Mouse (Mus musculus) embryonic facial prominence, embryonic 13.5 days (tissue): Measurements from ENCODE around the gene Msh4. TPM values are rescaled to one million over a fixed set of nuclear protein-coding genes. Genes with fewer than 3 reads are reported as not detected.

ENCODE experiments used
- ATAC-seq: fragments of 200-750 bp; cut with Nextera tagmentation; 2 replicates; pipeline ENCODE4 v1.8.0; 2017; ENCODE audit warnings: low read depth; ENCODE audit not compliant: insufficient number of reproducible peaks, insufficient read depth, low FRiP score, low TSS enrichment
- H3K27ac ChIP-seq: fragments of 300-500 bp; sonication (generic); 2 replicates; pipeline ENCODE4 v1.5.1; 2015; ENCODE audit warnings: moderate library complexity, mild to moderate bottlenecking, inconsistent platforms
- H3K27me3 ChIP-seq: fragments of 300-500 bp; sonication (generic); 2 replicates; pipeline ENCODE4 v1.6.1; 2015; ENCODE audit warnings: mild to moderate bottlenecking, inconsistent platforms
- H3K36me3 ChIP-seq: fragments of 300-500 bp; sonication (generic); 2 replicates; pipeline ENCODE4 v1.6.1; 2015; ENCODE audit warnings: mild to moderate bottlenecking, inconsistent platforms
- H3K4me1 ChIP-seq: fragments of 300-500 bp; sonication (generic); 2 replicates; pipeline ENCODE4 v1.6.1; 2015; ENCODE audit warnings: inconsistent platforms
- H3K4me2 ChIP-seq: fragments of 300-500 bp; sonication (generic); 2 replicates; pipeline ENCODE4 v1.6.1; 2015; ENCODE audit warnings: moderate library complexity, mild to moderate bottlenecking, inconsistent platforms
- H3K4me3 ChIP-seq: fragments of 300-500 bp; sonication (generic); 2 replicates; pipeline ENCODE4 v1.5.1; 2015; ENCODE audit warnings: mild to moderate bottlenecking, inconsistent platforms
- H3K9ac ChIP-seq: fragments of 300-500 bp; sonication (generic); 2 replicates; pipeline ENCODE4 v1.6.1; 2015; ENCODE audit warnings: mild to moderate bottlenecking, inconsistent platforms
- H3K9me3 ChIP-seq: fragments of 300-500 bp; sonication (generic); 2 replicates; pipeline ENCODE4 v1.6.1; 2016; ENCODE audit warnings: inconsistent platforms
- WGBS: fragments of 180-500 bp; shearing (Covaris S2); methylation state at CpG from one replicate; pipeline ENCODE4 v1.1.7; 2015; ENCODE audit warnings: mixed read lengths; 5-methylcytosine and 5-hydroxymethylcytosine counted together
- polyA plus RNA-seq: library from polyadenylated mRNA; unstranded; fragments of >200 nt; fragmentation: Nextera tagmentation; extraction: Ambion mirVana; gene quantifications from 2 replicates; pipeline ENCODE4 v1.2.1, GENCODE M21; 2015

Gene Msh4
- polyA plus RNA-seq, 1 experiment from 2014 or later: 0.18 TPM

GRCm38 (mm10) chr3:153825197-153825596 lies 80.7 kb downstream of the Msh4 start:
- no peaks in the 10 kb centered on the region for H3K9me3 ChIP-seq
- H3K36me3 ChIP-seq: no peaks in the 10 kb centered on the region
- no peak overlapping the region for H3K4me2 ChIP-seq
- WGBS: 86% methylated on average over 10 of the region's 10 CpGs
- H3K27ac ChIP-seq: no peak overlapping the region
- no peaks in the 10 kb centered on the region for H3K27me3 ChIP-seq
- H3K4me3 ChIP-seq: no peak overlapping the region
- H3K9ac ChIP-seq: no peak overlapping the region
- peaks cover 11% of the 10 kb centered on the region for H3K4me1 ChIP-seq
- ATAC-seq: no peak

DNA sequence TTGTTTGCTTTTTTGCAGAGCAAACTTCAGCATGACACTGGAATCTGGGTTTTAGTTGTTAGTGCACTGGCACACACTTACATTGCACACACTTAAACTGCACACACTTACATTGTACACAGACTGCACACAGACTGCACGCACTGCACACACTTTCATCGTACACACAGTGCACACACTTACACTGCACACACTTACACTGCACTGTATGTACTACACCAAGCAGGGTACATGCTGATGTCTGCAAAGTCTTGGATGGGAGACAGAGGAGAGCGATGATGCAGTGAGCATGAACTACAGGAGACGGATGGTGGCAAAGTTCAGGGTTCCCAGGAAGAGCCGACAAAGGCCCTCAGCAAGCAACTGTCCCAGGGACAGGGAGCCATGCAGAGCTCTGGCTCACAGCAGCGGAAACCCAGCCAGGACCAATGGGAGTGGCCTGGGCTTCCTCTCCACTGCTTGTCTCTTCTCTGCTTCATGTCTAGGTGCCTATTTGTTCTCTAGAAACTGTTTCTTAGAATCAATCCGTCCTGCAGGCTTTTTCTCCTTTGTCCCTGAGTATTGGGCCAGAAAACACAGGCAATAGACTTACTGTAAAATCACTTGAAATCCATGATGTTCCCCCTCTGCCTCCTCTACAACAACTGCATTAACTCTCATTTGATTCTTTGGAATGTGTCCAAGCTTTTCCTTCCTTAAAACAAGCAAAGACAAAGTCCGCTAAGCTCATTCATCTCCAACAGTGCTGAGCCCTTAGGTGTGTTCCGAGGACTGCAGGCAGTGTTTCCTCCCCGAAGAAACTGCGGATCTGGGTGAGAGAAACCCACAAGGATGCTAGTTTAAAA lies 82.0 kb downstream of the Msh4 start:
- no peaks in the 10 kb centered on the region for H3K27me3 ChIP-seq
- H3K4me1 ChIP-seq: peaks cover 11% of the 10 kb centered on the region

DNA sequence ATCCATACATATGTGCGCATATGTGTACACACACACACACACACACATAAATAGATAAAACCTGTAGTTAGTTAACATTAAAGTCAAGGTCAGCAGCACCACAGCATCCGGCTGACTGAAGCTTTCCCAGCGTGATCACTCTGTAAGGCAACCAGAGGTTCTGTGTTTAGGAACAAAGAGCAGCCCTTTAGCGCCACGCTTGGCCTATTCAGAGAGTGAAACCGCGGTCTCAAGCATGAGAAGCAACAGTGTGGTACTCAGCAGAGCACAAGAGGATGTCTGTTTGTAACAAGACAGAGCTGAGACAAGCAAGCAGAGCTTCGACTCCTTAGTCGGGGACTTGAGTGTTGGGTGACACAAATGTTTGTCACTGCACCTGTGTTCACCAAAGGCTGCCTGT lies 86.5 kb downstream of the Msh4 start:
- H3K27ac ChIP-seq: no peak overlapping the region
- WGBS: 83% methylated on average over 9 of the region's 9 CpGs
- H3K4me3 ChIP-seq: no peak overlapping the region
- ATAC-seq: no peak
- no peak overlapping the region for H3K9ac ChIP-seq
- no peaks in the 10 kb centered on the region for H3K9me3 ChIP-seq
- H3K4me2 ChIP-seq: no peak overlapping the region
- H3K4me1 ChIP-seq: peaks cover 11% of the 10 kb centered on the region
- no peaks in the 10 kb centered on the region for H3K36me3 ChIP-seq
- H3K27me3 ChIP-seq: no peaks in the 10 kb centered on the region

More for the DNA sequence above, 82.0 kb downstream of the Msh4 start:
- Histone ChIP-seq H3K9me3 (no peaks in the 10 kb centered on the region), H3K4me2 (no peak overlapping the region), H3K36me3 (no peaks in the 10 kb centered on the region), H3K4me3 (no peak overlapping the region), H3K27ac (0 out of 2 replicates have a peak overlapping the region, but pooled peaks have one; percentile 12), H3K9ac (peak overlapping the region; percentile 49; the same call in 1 of the 2 replicates)
- WGBS: 69% methylated on average over 11 of the region's 11 CpGs
- ATAC-seq: no peak

DNA sequence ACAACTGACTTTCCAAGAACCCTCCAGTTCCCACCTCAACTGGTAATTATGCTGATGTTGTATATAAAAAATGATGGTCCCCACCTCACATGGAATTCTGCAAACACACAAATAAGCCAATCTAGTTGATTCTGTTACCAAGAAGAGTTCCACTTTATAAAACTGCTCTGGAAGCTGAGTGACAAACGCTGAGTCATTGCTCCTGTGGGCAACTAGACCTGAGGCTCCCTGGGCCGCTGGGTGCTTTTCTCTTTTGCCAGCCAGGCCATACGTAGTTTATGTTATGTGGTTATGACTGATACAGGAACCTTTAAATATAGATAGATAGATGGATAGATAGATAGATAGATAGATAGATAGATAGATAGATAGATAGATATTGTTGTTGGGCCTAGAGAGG lies 87.2 kb downstream of the Msh4 start:
- H3K4me3 ChIP-seq: no peak overlapping the region
- no peaks in the 10 kb centered on the region for H3K36me3 ChIP-seq
- no peak overlapping the region for H3K27ac ChIP-seq
- ATAC-seq: no peak
- H3K4me1 ChIP-seq: peaks cover 4% of the 10 kb centered on the region; the same call in 1 of the 2 replicates
- no peaks in the 10 kb centered on the region for H3K27me3 ChIP-seq
- WGBS: 91% methylated on average over 3 of the region's 3 CpGs
- no peak overlapping the region for H3K9ac ChIP-seq
- H3K4me2 ChIP-seq: no peak overlapping the region
- no peaks in the 10 kb centered on the region for H3K9me3 ChIP-seq

- 85% methylated on average over 9 of the region's 9 CpGs for WGBS
- H3K4me3 ChIP-seq: no peak overlapping the region
- no peaks in the 10 kb centered on the region for H3K27me3 ChIP-seq
- ATAC-seq: no peak
- no peaks in the 10 kb centered on the region for H3K4me1 ChIP-seq
- H3K36me3 ChIP-seq: no peaks in the 10 kb centered on the region
- no peak overlapping the region for H3K4me2 ChIP-seq
- H3K9ac ChIP-seq: no peak overlapping the region
- no peak overlapping the region for H3K27ac ChIP-seq
- no peaks in the 10 kb centered on the region for H3K9me3 ChIP-seq
Observed at GRCm38 (mm10) chr3:153817376-153817890, 88.5 kb downstream of the Msh4 start.

DNA sequence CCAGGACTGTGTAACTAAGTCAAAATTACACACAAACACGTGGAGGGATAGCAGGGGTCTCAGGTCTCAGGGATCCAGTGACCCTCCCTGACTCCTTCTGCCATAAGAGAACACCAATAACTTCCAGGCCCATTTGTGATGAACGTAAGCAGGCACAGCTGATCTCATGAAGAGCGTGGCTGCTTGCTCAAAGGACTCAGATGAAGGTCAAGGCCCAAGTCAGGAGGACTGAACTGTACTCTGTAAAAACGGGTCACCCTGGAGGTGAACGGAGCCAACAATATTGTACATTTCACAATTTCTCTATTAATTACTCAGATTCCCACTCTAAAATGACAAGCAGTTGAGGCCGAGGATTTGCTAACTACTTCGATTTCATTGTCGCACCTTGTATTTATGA lies 91.9 kb downstream of the Msh4 start:
- H3K4me2 ChIP-seq: no peak overlapping the region
- no peak overlapping the region for H3K9ac ChIP-seq
- no peak overlapping the region for H3K4me3 ChIP-seq
- H3K36me3 ChIP-seq: no peaks in the 10 kb centered on the region
- H3K9me3 ChIP-seq: no peaks in the 10 kb centered on the region
- H3K27me3 ChIP-seq: no peaks in the 10 kb centered on the region
- ATAC-seq: no peak
- H3K27ac ChIP-seq: no peak overlapping the region
- H3K4me1 ChIP-seq: peaks cover 10% of the 10 kb centered on the region
- 85% methylated on average over 8 of the region's 8 CpGs for WGBS

- ATAC-seq: no peak
- peak overlapping the region; percentile 23; the same call in 1 of the 2 replicates for H3K27ac ChIP-seq
- WGBS: 35% methylated on average over 13 of the region's 13 CpGs
Observed at GRCm38 (mm10) chr3:153808406-153808805, 97.5 kb downstream of the Msh4 start.

GRCm38 (mm10) chr3:153807444-153808149 lies 98.3 kb downstream of the Msh4 start:
- ATAC-seq: no peak
- H3K9ac ChIP-seq: 0 out of 2 replicates have a peak overlapping the region, but pooled peaks have one; percentile 21
- WGBS: 89% methylated on average over 9 of the region's 9 CpGs
- no peak overlapping the region for H3K4me3 ChIP-seq
- no peak overlapping the region for H3K27ac ChIP-seq
- no peaks in the 10 kb centered on the region for H3K9me3 ChIP-seq
- H3K36me3 ChIP-seq: no peaks in the 10 kb centered on the region
- H3K4me1 ChIP-seq: peaks cover 29% of the 10 kb centered on the region
- no peak overlapping the region for H3K4me2 ChIP-seq
- no peaks in the 10 kb centered on the region for H3K27me3 ChIP-seq

More at GRCm38 (mm10) chr3:153808406-153808805, 97.5 kb downstream of the Msh4 start:
- H3K4me3 ChIP-seq: no peak overlapping the region
- H3K27me3 ChIP-seq: no peaks in the 10 kb centered on the region
- 0 out of 2 replicates have a peak overlapping the region, but pooled peaks have one; percentile 21 for H3K9ac ChIP-seq
- peaks cover 29% of the 10 kb centered on the region for H3K4me1 ChIP-seq
- H3K4me2 ChIP-seq: peak overlapping the region; percentile 5; the same call in 1 of the 2 replicates
- no peaks in the 10 kb centered on the region for H3K36me3 ChIP-seq
- H3K9me3 ChIP-seq: no peaks in the 10 kb centered on the region

Other genes with a start within 250 kb of the Msh4 start
- gene St6galnac3, start 181.0 kb downstream of the Msh4 start, polyA plus RNA-seq: 60.3 and 65.2 TPM in 2 replicates
- gene Asb17, start 61.9 kb downstream of the Msh4 start, polyA plus RNA-seq: 0.22 and 0.39 TPM in 2 replicates
- 50.9 and 53.1 TPM in 2 replicates for gene Rabggtb, start 6.9 kb upstream of the Msh4 start, polyA plus RNA-seq
- 65.6 and 72.2 TPM in 2 replicates for gene Acadm, start 38.5 kb upstream of the Msh4 start, polyA plus RNA-seq
- 2.2 and 2.6 TPM in 2 replicates for gene Slc44a5, start 67.3 kb upstream of the Msh4 start, polyA plus RNA-seq